Mouse (Mus musculus) liver, postnatal 0 days (tissue): ENCODE measurements at regions not wholly inside any gene's neighbourhood (a gene's known extent, or its start where the extent isn't known, plus 50 kb on each side); places are given as distances from the start of the nearest gene placed in this dataset.

Experiments
- CTCF ChIP-seq: sonication (generic); IDR thresholded peaks from 2 replicates; pipeline ENCODE4 v1.5.1; 2016; ENCODE audit warnings: antibody characterized with exemption, low read depth
- EP300 ChIP-seq: IDR thresholded peaks from 2 replicates; pipeline ENCODE4 v1.6.1; 2016; ENCODE audit warnings: antibody characterized with exemption, low read depth, mild to moderate bottlenecking

- TF ChIP-seq CTCF (no peak), EP300 (no peak)
These were observed 118.9 kb upstream of the Klf14 start for GRCm38 (mm10) chr6:31077779-31078178.
